Mouse (Mus musculus): Measurements from ENCODE around the gene Slc12a8. TPM values are rescaled to one million over a fixed set of nuclear protein-coding genes. Genes with fewer than 3 reads are reported as not detected.

The Slc12a8 gene
- total and polyA plus RNA-seq, 3 experiments: 0.49 TPM; not detected in 2

DNA sequence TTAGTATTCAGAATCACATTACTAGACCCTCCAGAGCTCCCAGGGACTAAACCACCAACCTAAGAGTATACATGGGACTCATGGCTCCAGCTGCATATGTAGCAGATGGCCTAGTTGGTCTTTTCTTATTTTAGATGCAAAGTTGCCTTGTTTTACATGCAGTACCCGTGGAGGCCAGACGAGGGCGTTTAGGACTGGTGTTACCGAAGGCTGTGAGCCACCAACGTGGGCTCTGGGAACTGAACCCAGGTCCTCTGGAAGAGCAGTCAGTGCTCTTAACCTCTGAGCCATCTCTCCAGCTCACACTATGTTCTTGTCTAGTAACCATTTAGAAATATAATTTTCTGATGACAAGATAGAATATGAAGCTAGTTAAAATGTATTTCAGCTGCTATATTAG lies 83.1 kb downstream of the Slc12a8 start:
- ATAC-seq (ENCODE audit: extremely low read depth, insufficient number of reproducible peaks, low FRiP score, poor library complexity, severe bottlenecking): no peak

DNA sequence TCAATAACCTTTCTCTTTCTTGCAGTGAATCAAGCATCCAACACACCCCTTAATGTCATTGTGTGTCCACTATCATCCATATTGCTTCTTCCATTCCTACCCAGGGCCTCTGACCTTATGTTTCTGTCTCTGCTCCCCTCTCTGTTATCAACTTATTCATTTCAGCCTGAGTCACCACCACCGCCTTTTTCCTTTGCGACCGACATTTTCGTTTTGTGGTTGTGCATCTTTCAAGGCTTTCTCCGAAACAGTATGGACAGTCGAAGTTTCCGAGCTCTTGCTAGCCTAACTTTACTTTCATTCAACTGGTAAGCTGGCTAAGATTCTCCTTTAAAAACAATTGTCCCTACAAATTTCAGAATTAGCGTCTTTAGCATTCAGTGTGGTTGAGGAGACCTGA lies 84.2 kb downstream of the Slc12a8 start:
- TF ChIP-seq GATA1 (IDR thresholded peaks at IDR 0.05; ENCODE audit: borderline replicate concordance, low read length): no peak
- no peak for TF ChIP-seq POLR2AphosphoS5 (IDR thresholded peaks at IDR 0.05; ENCODE audit: insufficient replicate concordance, low read depth, low read length)
- no peak for TF ChIP-seq GATA2 (IDR thresholded peaks at IDR 0.05; ENCODE audit: borderline replicate concordance, low read depth, low read length)
- no peak for TF ChIP-seq TAL1 (conservative IDR thresholded peaks at IDR 0.05; ENCODE audit: low read depth, low read length)
- no peak for TF ChIP-seq CTCF (IDR thresholded peaks at IDR 0.05; ENCODE audit: low read depth, low read length)
- DNase-seq (ENCODE audit: low spot score): no peak

More for the DNA sequence above, 83.1 kb downstream of the Slc12a8 start:
- Histone ChIP-seq H3K4me1 (ENCODE audit: insufficient read depth, low read depth, low read length) (no peaks in the 10 kb centered on the region), H3K36me3 (replicated peaks) (no peaks in the 10 kb centered on the region), H3K27me3 (ENCODE audit: insufficient read depth, low read length) (peaks cover 32% of the 10 kb centered on the region), H3K4me3 (ENCODE audit: low read depth, low read length) (no peak overlapping the region), H3K9me3 (replicated peaks) (no peaks in the 10 kb centered on the region)
- DNase-seq (ENCODE audit: low spot score): peak; percentile 11
- peak; percentile 52 for TF ChIP-seq CTCF (IDR thresholded peaks at IDR 0.05; ENCODE audit: low read depth, low read length)
- TF ChIP-seq GATA2 (IDR thresholded peaks at IDR 0.05; ENCODE audit: borderline replicate concordance, low read depth, low read length): no peak
- no peak for TF ChIP-seq TAL1 (conservative IDR thresholded peaks at IDR 0.05; ENCODE audit: low read depth, low read length)
- TF ChIP-seq POLR2AphosphoS5 (IDR thresholded peaks at IDR 0.05; ENCODE audit: insufficient replicate concordance, low read depth, low read length): no peak
- no peak for TF ChIP-seq GATA1 (IDR thresholded peaks at IDR 0.05; ENCODE audit: borderline replicate concordance, low read length)

DNA sequence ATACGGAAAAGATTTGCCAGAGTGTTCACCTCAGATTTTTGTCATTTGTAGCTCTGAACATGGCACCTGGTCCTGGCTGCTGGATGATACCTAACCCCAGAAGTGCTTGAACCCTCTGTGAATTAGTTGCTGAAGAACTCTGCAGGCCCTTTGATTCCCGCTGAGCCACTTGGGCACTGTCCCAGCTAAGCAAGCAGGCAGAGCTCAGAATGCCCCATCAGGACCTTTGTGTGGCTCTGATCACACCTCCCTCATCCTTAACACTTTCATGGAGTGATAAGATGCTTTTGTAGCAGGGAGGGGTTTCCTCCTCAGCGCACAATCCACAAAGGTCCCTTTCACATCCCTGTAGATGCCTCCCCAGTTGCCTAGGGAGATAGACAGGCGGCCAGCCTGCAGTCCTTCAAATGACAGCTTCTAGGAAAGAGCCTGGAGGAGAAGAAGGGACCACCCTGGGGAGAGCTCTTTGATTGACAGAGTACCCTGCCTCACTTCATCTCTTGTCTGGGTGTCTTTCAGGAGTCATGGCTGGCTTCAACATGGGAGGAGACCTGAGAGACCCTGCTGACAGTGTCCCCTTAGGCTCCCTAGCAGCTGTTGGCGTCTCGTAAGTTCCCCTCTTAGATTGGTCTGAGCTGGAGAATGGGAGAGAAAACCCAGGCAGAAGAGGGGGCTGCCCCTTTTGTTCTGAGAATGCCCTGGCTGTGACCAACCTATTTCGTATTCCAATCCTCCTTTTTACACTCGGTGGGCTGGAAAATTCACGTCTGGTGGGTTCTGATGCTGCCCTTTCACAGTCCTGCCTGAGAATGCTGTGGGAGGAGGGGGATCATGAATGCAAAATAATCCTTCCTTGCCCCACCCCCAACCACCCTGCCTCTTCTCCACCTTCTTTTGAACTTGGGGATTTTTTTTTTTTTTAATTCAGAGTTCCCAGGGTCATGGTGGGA lies 88.8 kb downstream of the Slc12a8 start:
- Histone ChIP-seq H3K9me3 (replicated peaks) (no peaks in the 10 kb centered on the region), H3K4me1 (ENCODE audit: insufficient read depth, low read depth, low read length) (no peaks in the 10 kb centered on the region), H3K36me3 (replicated peaks) (no peaks in the 10 kb centered on the region), H3K27me3 (ENCODE audit: insufficient read depth, low read length) (peaks cover 41% of the 10 kb centered on the region), H3K4me3 (ENCODE audit: low read depth, low read length) (no peak overlapping the region)
- DNase-seq (ENCODE audit: low spot score) (no peak), ATAC-seq (ENCODE audit: extremely low read depth, insufficient number of reproducible peaks, low FRiP score, poor library complexity, severe bottlenecking) (no peak)
- no peak for TF ChIP-seq TAL1 (conservative IDR thresholded peaks at IDR 0.05; ENCODE audit: low read depth, low read length)
- no peak for TF ChIP-seq CTCF (IDR thresholded peaks at IDR 0.05; ENCODE audit: low read depth, low read length)
- TF ChIP-seq POLR2AphosphoS5 (IDR thresholded peaks at IDR 0.05; ENCODE audit: insufficient replicate concordance, low read depth, low read length): no peak
- TF ChIP-seq GATA2 (IDR thresholded peaks at IDR 0.05; ENCODE audit: borderline replicate concordance, low read depth, low read length): no peak
- TF ChIP-seq GATA1 (IDR thresholded peaks at IDR 0.05; ENCODE audit: borderline replicate concordance, low read length): no peak

More for the DNA sequence above, 84.2 kb downstream of the Slc12a8 start:
- H3K4me3 ChIP-seq (ENCODE audit: low read depth, low read length): no peak overlapping the region
- ATAC-seq (ENCODE audit: extremely low read depth, insufficient number of reproducible peaks, low FRiP score, poor library complexity, severe bottlenecking): no peak
- peaks cover 33% of the 10 kb centered on the region for H3K27me3 ChIP-seq (ENCODE audit: insufficient read depth, low read length)
- H3K9me3 ChIP-seq (replicated peaks): no peaks in the 10 kb centered on the region
- no peaks in the 10 kb centered on the region for H3K36me3 ChIP-seq (replicated peaks)
- no peaks in the 10 kb centered on the region for H3K4me1 ChIP-seq (ENCODE audit: insufficient read depth, low read depth, low read length)

DNA sequence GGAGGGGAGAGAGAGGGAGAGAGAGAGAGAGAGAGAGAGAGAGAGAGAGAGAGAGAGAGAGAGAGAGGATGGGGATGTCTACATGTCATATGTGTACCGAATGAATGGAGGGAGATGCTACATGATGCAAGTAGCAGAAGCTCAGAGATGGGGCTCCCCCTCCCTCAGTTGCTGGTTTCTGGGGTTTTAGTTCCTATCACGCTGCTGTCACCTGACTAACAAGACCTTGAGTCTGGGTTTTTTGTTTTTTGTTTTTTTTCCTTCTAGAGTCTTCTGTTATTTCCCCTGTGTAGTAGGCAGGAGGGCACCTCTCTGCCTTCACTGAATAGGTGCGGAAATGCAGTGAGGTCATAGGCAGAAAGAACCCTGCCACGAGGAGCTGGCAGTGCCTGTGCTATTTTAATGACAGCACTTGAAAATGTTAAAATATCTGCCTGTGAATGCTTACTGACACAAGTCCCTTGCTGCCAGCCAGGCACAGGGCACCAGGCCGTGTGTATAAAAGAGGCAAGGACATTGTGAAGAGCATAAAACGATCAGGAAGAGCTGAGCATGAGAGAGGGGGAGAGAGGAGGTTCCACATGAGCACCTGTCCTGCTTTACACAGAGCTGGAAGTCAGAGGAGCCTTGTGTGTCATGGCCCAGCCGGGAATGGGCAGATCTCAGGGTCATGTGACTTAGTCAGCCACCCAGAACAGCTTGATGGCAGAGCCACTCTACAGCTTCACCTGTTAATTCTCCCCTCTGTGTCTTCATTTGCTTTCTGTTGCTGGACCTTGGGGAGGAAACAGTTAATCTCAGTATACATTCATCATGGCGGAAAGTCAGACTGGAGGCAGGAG lies 89.8 kb downstream of the Slc12a8 start:
- H3K9me3 ChIP-seq (replicated peaks): no peaks in the 10 kb centered on the region
- no peaks in the 10 kb centered on the region for H3K4me1 ChIP-seq (ENCODE audit: insufficient read depth, low read depth, low read length)
- ATAC-seq (ENCODE audit: extremely low read depth, insufficient number of reproducible peaks, low FRiP score, poor library complexity, severe bottlenecking) (no peak), DNase-seq (ENCODE audit: low spot score) (no peak)
- H3K4me3 ChIP-seq (ENCODE audit: low read depth, low read length): no peak overlapping the region
- H3K27me3 ChIP-seq (ENCODE audit: insufficient read depth, low read length): peaks cover 46% of the 10 kb centered on the region
- H3K36me3 ChIP-seq (replicated peaks): no peaks in the 10 kb centered on the region
- no peak for TF ChIP-seq TAL1 (conservative IDR thresholded peaks at IDR 0.05; ENCODE audit: low read depth, low read length)
- TF ChIP-seq GATA2 (IDR thresholded peaks at IDR 0.05; ENCODE audit: borderline replicate concordance, low read depth, low read length): no peak
- TF ChIP-seq GATA1 (IDR thresholded peaks at IDR 0.05; ENCODE audit: borderline replicate concordance, low read length): no peak
- no peak for TF ChIP-seq CTCF (IDR thresholded peaks at IDR 0.05; ENCODE audit: low read depth, low read length)
- no peak for TF ChIP-seq POLR2AphosphoS5 (IDR thresholded peaks at IDR 0.05; ENCODE audit: insufficient replicate concordance, low read depth, low read length)

DNA sequence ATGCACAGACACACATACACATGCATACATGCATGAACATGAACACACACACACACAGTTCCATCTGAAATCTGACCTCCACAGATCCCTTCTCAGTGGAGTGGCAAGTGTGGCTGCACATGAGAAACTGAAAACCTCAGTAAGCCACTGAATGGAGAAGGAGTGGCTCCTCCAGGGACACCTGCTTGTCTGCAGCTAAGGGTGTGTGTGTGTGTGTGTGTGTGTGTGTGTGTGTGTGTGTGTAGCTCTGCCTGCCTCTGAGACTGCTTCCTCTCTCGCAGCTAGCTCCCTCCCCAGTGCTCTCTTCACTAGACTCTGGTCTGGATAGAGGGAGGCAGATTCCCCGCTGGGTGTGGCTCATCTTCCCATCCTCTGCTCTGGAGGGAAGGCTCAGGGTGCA lies 92.4 kb downstream of the Slc12a8 start:
- Histone ChIP-seq H3K4me3 (ENCODE audit: low read depth, low read length) (no peak overlapping the region; the same call in 1 of the 2 replicates), H3K9me3 (replicated peaks) (no peaks in the 10 kb centered on the region), H3K36me3 (replicated peaks) (no peaks in the 10 kb centered on the region), H3K27me3 (ENCODE audit: insufficient read depth, low read length) (peaks cover 37% of the 10 kb centered on the region), H3K4me1 (ENCODE audit: insufficient read depth, low read depth, low read length) (no peaks in the 10 kb centered on the region)
- DNase-seq (ENCODE audit: low spot score) (no peak), ATAC-seq (ENCODE audit: extremely low read depth, insufficient number of reproducible peaks, low FRiP score, poor library complexity, severe bottlenecking) (no peak)
- TF ChIP-seq CTCF (IDR thresholded peaks at IDR 0.05; ENCODE audit: low read depth, low read length): no peak
- no peak for TF ChIP-seq POLR2AphosphoS5 (IDR thresholded peaks at IDR 0.05; ENCODE audit: insufficient replicate concordance, low read depth, low read length)
- TF ChIP-seq TAL1 (conservative IDR thresholded peaks at IDR 0.05; ENCODE audit: low read depth, low read length): no peak
- no peak for TF ChIP-seq GATA2 (IDR thresholded peaks at IDR 0.05; ENCODE audit: borderline replicate concordance, low read depth, low read length)
- TF ChIP-seq GATA1 (IDR thresholded peaks at IDR 0.05; ENCODE audit: borderline replicate concordance, low read length): no peak
